Comparison of ENCODE assay signal across 8 mouse cellular contexts in genomic region chr2:85037047-85038026, GRCm38 (mm10). TPM values are rescaled to one million over a fixed set of nuclear protein-coding genes. Genes with fewer than 3 reads are reported as not detected.
A peak's percentile ranks its signal among the peaks of the same experiment; 100 is the strongest.
DNase-seq lines count a peak whose midpoint lies in the region; ATAC-seq and TF ChIP-seq lines count a peak whose summit lies in the region.

TSS of gene Ssrp1 (plus strand) at chr2:85037234.
TSS of gene P2rx3 (minus strand) at chr2:85037462.

- no peaks in the 10 kb centered on the region for H3K27me3 ChIP-seq in Patski
- H3K27me3 ChIP-seq in hindbrain, embryonic 11.5 days (ENCODE audit: control insufficient read depth, insufficient read depth, low read length), result no peaks in the 10 kb centered on the region

- POLR2A ChIA-PET in Patski (lab: Charles Lee), result interaction anchor here (0.6 to 1.6 kb wide), 4 partner anchors 10 to 206 kb away, joined by 3 to 5 read pairs (median 4); no protein-coding TSS in a partner anchor

- peak within 1 kb of the TSS; percentile 73 for H3K4me3 ChIP-seq in hindbrain, embryonic 11.5 days (ENCODE audit: low read depth, low read length)

- in situ Hi-C loops in Patski (cut with MboI; ENCODE audit: low pct_unique_long_range_greater_than_20kb), result loop anchor here (25.0 kb wide), 1 partner anchor 575 kb away; no protein-coding TSS in a partner anchor

- peaks cover 22% of the 10 kb centered on the region for H3K36me3 ChIP-seq in hindbrain, embryonic 11.5 days (ENCODE audit: control insufficient read depth, insufficient read depth, low read length)

- peak; percentile 78 for ATAC-seq in Patski
- ATAC-seq in hindbrain, embryonic 11.5 days (ENCODE audit: low FRiP score), result peak; percentile 94

- 0 out of 2 replicates have a peak, but pooled peaks cover 2% of the 10 kb centered on the region for H3K4me1 ChIP-seq in hindbrain, embryonic 11.5 days (replicated peaks; ENCODE audit: control insufficient read depth, insufficient read depth, low read length)

- CTCF ChIA-PET in Patski (lab: Charles Lee), result interaction anchor here (0.9 to 1.1 kb wide), 2 partner anchors 9 to 86 kb away, joined by 3 read pairs; no protein-coding TSS in a partner anchor

- no peaks in the 10 kb centered on the region for H3K9me3 ChIP-seq in hindbrain, embryonic 11.5 days (ENCODE audit: control insufficient read depth, low read length)

- peak within 1 kb of the TSS; percentile 81 for H3K4me2 ChIP-seq in hindbrain, embryonic 11.5 days (replicated peaks; ENCODE audit: low read depth, low read length)

- H3K9ac ChIP-seq in hindbrain, embryonic 11.5 days (ENCODE audit: low read depth, low read length), result peak within 1 kb of the TSS; percentile 96

- DNase-seq in Patski (ENCODE audit: low read depth, low spot score), result no peak
- peak; percentile 90 for DNase-seq in cerebellum, adult 9-11 months
- DNase-seq in frontal cortex, adult 2 months (ENCODE audit: extremely low spot score in 1 of 2, low spot score in 1 of 2), result peak; percentile 72 to 95
- DNase-seq in hindbrain, embryonic 11.5 days (ENCODE audit: low spot score), result peak; percentile 96
- peak; percentile 92 for DNase-seq in layer of hippocampus, postnatal 36 days
- peak; percentile 91 for DNase-seq in lung, postnatal 25 days (ENCODE audit: low spot score)
- DNase-seq in retina, adult 2 months (ENCODE audit: low read depth, low spot score), result peak; percentile 90
- DNase-seq in thymus, postnatal 25 days, result peak; percentile 89

- peak within 1 kb of the TSS; percentile 77 for H3K27ac ChIP-seq in hindbrain, embryonic 11.5 days (ENCODE audit: low read depth, low read length)

- no peak for TF ChIP-seq CTCF in Patski (IDR thresholded peaks at IDR 0.05)

- WGBS in hindbrain, embryonic 11.5 days, result under 1% methylated on average over 56 of the region's 66 CpGs

RNA-seq across cellular contexts. Expression of gene Ssrp1, which starts in this region (rescaled TPM):
- polyA plus RNA-seq in Patski (2021), result 224 TPM
- polyA plus RNA-seq in frontal cortex, adult 2 months (2012; rRNA removed), result 105 and 124 TPM in 2 replicates
- 306 and 340 TPM in 2 replicates for polyA plus RNA-seq in hindbrain, embryonic 11.5 days (2014; fragmentation: Nextera tagmentation; extraction: Ambion mirVana)
- 100 to 1,000 TPM; 120 TPM for total RNA-seq in layer of hippocampus, postnatal 36 days (2021)

RNA-seq across cellular contexts. Expression of gene P2rx3, which starts in this region (rescaled TPM):
- polyA plus RNA-seq in Patski (2021), result 0.27 TPM
- polyA plus RNA-seq in frontal cortex, adult 2 months (2012; rRNA removed), result 1.8 and 2.1 TPM in 2 replicates
- polyA plus RNA-seq in hindbrain, embryonic 11.5 days (2014; fragmentation: Nextera tagmentation; extraction: Ambion mirVana), result 7.1 and 11.0 TPM in 2 replicates
- 1 to 10 TPM; 1.4 to 2.7 TPM for total RNA-seq in layer of hippocampus, postnatal 36 days (2021)
